Mouse (Mus musculus): ENCODE results near the gene Cracr2a. TPM values are rescaled to one million over a fixed set of nuclear protein-coding genes. Genes with fewer than 3 reads are reported as not detected.
A peak's percentile ranks its signal among the peaks of the same experiment; 100 is the strongest.

Cracr2a gene
- polyA plus RNA-seq, 1 experiment, result 15.4 TPM

GRCm38 (mm10) chr6:127573779-127574463 is 12.8 kb downstream of the Cracr2a start:
- TF ChIP-seq CTCF (IDR thresholded peaks at IDR 0.05; ENCODE audit: control insufficient read depth, insufficient read depth, low read length) (no peak), POLR2A (IDR thresholded peaks at IDR 0.05; ENCODE audit: borderline replicate concordance, control insufficient read depth, low read depth, low read length) (no peak)
- peak overlapping the region; percentile 55; the same call in 1 of the 2 replicates for H3K27ac ChIP-seq (ENCODE audit: control insufficient read depth, insufficient read depth, low read depth, low read length, poor library complexity)
- H3K4me3 ChIP-seq (replicated peaks; ENCODE audit: control insufficient read depth, low read depth, low read length), result no peak overlapping the region
- peaks cover 14% of the 10 kb centered on the region; the same call in 1 of the 2 replicates for H3K4me1 ChIP-seq (ENCODE audit: control insufficient read depth, insufficient read depth, low read length)
- 17% methylated on average over 11 of the region's 11 CpGs for WGBS

GRCm38 (mm10) chr6:127575194-127575593 is 14.1 kb downstream of the Cracr2a start:
- no peak overlapping the region for H3K4me3 ChIP-seq (replicated peaks; ENCODE audit: control insufficient read depth, low read depth, low read length)

GRCm38 (mm10) chr6:127577688-127578087 is 16.6 kb downstream of the Cracr2a start:
- Histone ChIP-seq H3K4me1 (ENCODE audit: control insufficient read depth, insufficient read depth, low read length) (peaks cover 11% of the 10 kb centered on the region; the same call in 1 of the 2 replicates), H3K27ac (ENCODE audit: control insufficient read depth, insufficient read depth, low read depth, low read length, poor library complexity) (no peak overlapping the region), H3K4me3 (replicated peaks; ENCODE audit: control insufficient read depth, low read depth, low read length) (no peak overlapping the region)
- 37% methylated on average over 4 of the region's 4 CpGs for WGBS
- TF ChIP-seq CTCF (IDR thresholded peaks at IDR 0.05; ENCODE audit: control insufficient read depth, insufficient read depth, low read length) (no peak), POLR2A (IDR thresholded peaks at IDR 0.05; ENCODE audit: borderline replicate concordance, control insufficient read depth, low read depth, low read length) (no peak)

More at GRCm38 (mm10) chr6:127575194-127575593, 14.1 kb downstream of the Cracr2a start:
- Histone ChIP-seq H3K27ac (ENCODE audit: control insufficient read depth, insufficient read depth, low read depth, low read length, poor library complexity) (no peak overlapping the region), H3K4me1 (ENCODE audit: control insufficient read depth, insufficient read depth, low read length) (peaks cover 14% of the 10 kb centered on the region; the same call in 1 of the 2 replicates)
- TF ChIP-seq CTCF (IDR thresholded peaks at IDR 0.05; ENCODE audit: control insufficient read depth, insufficient read depth, low read length) (no peak), POLR2A (IDR thresholded peaks at IDR 0.05; ENCODE audit: borderline replicate concordance, control insufficient read depth, low read depth, low read length) (no peak)
- WGBS, result 62% methylated on average over 2 of the region's 2 CpGs

GRCm38 (mm10) chr6:127578316-127578715 is 17.2 kb downstream of the Cracr2a start:
- no peak overlapping the region for H3K4me3 ChIP-seq (replicated peaks; ENCODE audit: control insufficient read depth, low read depth, low read length)
- peaks cover 11% of the 10 kb centered on the region; the same call in 1 of the 2 replicates for H3K4me1 ChIP-seq (ENCODE audit: control insufficient read depth, insufficient read depth, low read length)
- 80% methylated on average over 7 of the region's 7 CpGs for WGBS
- TF ChIP-seq CTCF (IDR thresholded peaks at IDR 0.05; ENCODE audit: control insufficient read depth, insufficient read depth, low read length), result no peak
- no peak overlapping the region for H3K27ac ChIP-seq (ENCODE audit: control insufficient read depth, insufficient read depth, low read depth, low read length, poor library complexity)

- no peak overlapping the region for H3K4me3 ChIP-seq (replicated peaks; ENCODE audit: control insufficient read depth, low read depth, low read length)
- no peak for TF ChIP-seq POLR2A (IDR thresholded peaks at IDR 0.05; ENCODE audit: borderline replicate concordance, control insufficient read depth, low read depth, low read length)
- TF ChIP-seq CTCF (IDR thresholded peaks at IDR 0.05; ENCODE audit: control insufficient read depth, insufficient read depth, low read length), result no peak
- no peak overlapping the region for H3K27ac ChIP-seq (ENCODE audit: control insufficient read depth, insufficient read depth, low read depth, low read length, poor library complexity)
- WGBS, result 87% methylated on average over 5 of the region's 5 CpGs
- peaks cover 9% of the 10 kb centered on the region; the same call in 1 of the 2 replicates for H3K4me1 ChIP-seq (ENCODE audit: control insufficient read depth, insufficient read depth, low read length)
Measured at GRCm38 (mm10) chr6:127578810-127579209, 17.7 kb downstream of the Cracr2a start.

GRCm38 (mm10) chr6:127581915-127582314 is 20.8 kb downstream of the Cracr2a start:
- no peak for TF ChIP-seq CTCF (IDR thresholded peaks at IDR 0.05; ENCODE audit: control insufficient read depth, insufficient read depth, low read length)
- no peak for TF ChIP-seq POLR2A (IDR thresholded peaks at IDR 0.05; ENCODE audit: borderline replicate concordance, control insufficient read depth, low read depth, low read length)
- Histone ChIP-seq H3K4me3 (replicated peaks; ENCODE audit: control insufficient read depth, low read depth, low read length) (peak overlapping the region; percentile 73), H3K4me1 (ENCODE audit: control insufficient read depth, insufficient read depth, low read length) (peaks cover 8% of the 10 kb centered on the region; the same call in 1 of the 2 replicates), H3K27ac (ENCODE audit: control insufficient read depth, insufficient read depth, low read depth, low read length, poor library complexity) (peak overlapping the region; percentile 77)
- 6% methylated on average over 12 of the region's 12 CpGs for WGBS

GRCm38 (mm10) chr6:127582391-127583176 is 21.4 kb downstream of the Cracr2a start:
- Histone ChIP-seq H3K4me1 (ENCODE audit: control insufficient read depth, insufficient read depth, low read length) (peaks cover 4% of the 10 kb centered on the region; the same call in 1 of the 2 replicates), H3K4me3 (replicated peaks; ENCODE audit: control insufficient read depth, low read depth, low read length) (peak overlapping the region; percentile 73), H3K27ac (ENCODE audit: control insufficient read depth, insufficient read depth, low read depth, low read length, poor library complexity) (peak overlapping the region; percentile 77)
- WGBS, result under 1% methylated on average over 15 of the region's 15 CpGs
- TF ChIP-seq POLR2A (IDR thresholded peaks at IDR 0.05; ENCODE audit: borderline replicate concordance, control insufficient read depth, low read depth, low read length), result 0 out of 2 replicates have a peak, but pooled peaks have one; percentile 10
- peak; percentile 78 for TF ChIP-seq CTCF (IDR thresholded peaks at IDR 0.05; ENCODE audit: control insufficient read depth, insufficient read depth, low read length)

GRCm38 (mm10) chr6:127591467-127591866 is 30.3 kb downstream of the Cracr2a start:
- WGBS, result 68% methylated on average over 3 of the region's 3 CpGs
- TF ChIP-seq POLR2A (IDR thresholded peaks at IDR 0.05; ENCODE audit: borderline replicate concordance, control insufficient read depth, low read depth, low read length) (no peak), CTCF (IDR thresholded peaks at IDR 0.05; ENCODE audit: control insufficient read depth, insufficient read depth, low read length) (no peak)
- peaks cover 1% of the 10 kb centered on the region; the same call in 1 of the 2 replicates for H3K4me1 ChIP-seq (ENCODE audit: control insufficient read depth, insufficient read depth, low read length)
- H3K4me3 ChIP-seq (replicated peaks; ENCODE audit: control insufficient read depth, low read depth, low read length), result no peak overlapping the region
- H3K27ac ChIP-seq (ENCODE audit: control insufficient read depth, insufficient read depth, low read depth, low read length, poor library complexity), result no peak overlapping the region

Measured in bone marrow, adult 2 months (tissue).